Mouse (Mus musculus) right cerebral cortex, postnatal 10 days (tissue): ENCODE measurements around the gene Plk5.

Experiments used
- DNase-seq, 2 experiments: peaks; one replicate each; pipeline ENCODE4 v3.0.0; 2021; ENCODE audit warnings: low spot score in 2 of 2

The Plk5 gene

GRCm38 (mm10) chr10:80357336-80357735 lies 1.1 kb downstream of the Plk5 start:
- no peak for DNase-seq

GRCm38 (mm10) chr10:80357994-80358639 lies 1.9 kb downstream of the Plk5 start:
- no peak for DNase-seq

- no peak for DNase-seq
Observed at GRCm38 (mm10) chr10:80363734-80364133, 7.5 kb downstream of the Plk5 start.

GRCm38 (mm10) chr10:80365736-80366135 lies 9.5 kb downstream of the Plk5 start:
- no peak for DNase-seq

- no peak for DNase-seq
Observed at GRCm38 (mm10) chr10:80367954-80368353, 11.7 kb downstream of the Plk5 start.

GRCm38 (mm10) chr10:80368392-80368791 lies 12.1 kb downstream of the Plk5 start:
- no peak for DNase-seq

GRCm38 (mm10) chr10:80369995-80370747 lies 13.9 kb downstream of the Plk5 start:
- DNase-seq: no peak

GRCm38 (mm10) chr10:80371411-80371966 lies 15.2 kb downstream of the Plk5 start:
- DNase-seq: peak; percentile 80 to 89

- no peak for DNase-seq
Observed at GRCm38 (mm10) chr10:80371983-80372382, 15.7 kb downstream of the Plk5 start.

GRCm38 (mm10) chr10:80372706-80373105 lies 16.4 kb downstream of the Plk5 start:
- no peak for DNase-seq

GRCm38 (mm10) chr10:80374063-80374462 lies 17.8 kb downstream of the Plk5 start:
- DNase-seq: peak; percentile 81 to 84

GRCm38 (mm10) chr10:80376160-80376559 lies 19.9 kb downstream of the Plk5 start:
- DNase-seq: peak; percentile 94 to 97

GRCm38 (mm10) chr10:80377716-80378115 lies 21.5 kb downstream of the Plk5 start:
- no peak for DNase-seq

- no peak for DNase-seq
Observed at GRCm38 (mm10) chr10:80382641-80383365, 26.5 kb downstream of the Plk5 start.

- no peak for DNase-seq
Observed at GRCm38 (mm10) chr10:80383431-80383830, 27.2 kb downstream of the Plk5 start.

GRCm38 (mm10) chr10:80384115-80384639 lies 27.9 kb downstream of the Plk5 start:
- DNase-seq: no peak

- DNase-seq: no peak
Observed at GRCm38 (mm10) chr10:80384709-80385108, 28.4 kb downstream of the Plk5 start.

- no peak for DNase-seq
Observed at GRCm38 (mm10) chr10:80385310-80385709, 29.1 kb downstream of the Plk5 start.

GRCm38 (mm10) chr10:80385811-80386734 lies 29.8 kb downstream of the Plk5 start:
- DNase-seq: peak; percentile 72 to 84

GRCm38 (mm10) chr10:80386735-80387471 lies 30.6 kb downstream of the Plk5 start:
- DNase-seq: no peak
